In the genomic region with DNA sequence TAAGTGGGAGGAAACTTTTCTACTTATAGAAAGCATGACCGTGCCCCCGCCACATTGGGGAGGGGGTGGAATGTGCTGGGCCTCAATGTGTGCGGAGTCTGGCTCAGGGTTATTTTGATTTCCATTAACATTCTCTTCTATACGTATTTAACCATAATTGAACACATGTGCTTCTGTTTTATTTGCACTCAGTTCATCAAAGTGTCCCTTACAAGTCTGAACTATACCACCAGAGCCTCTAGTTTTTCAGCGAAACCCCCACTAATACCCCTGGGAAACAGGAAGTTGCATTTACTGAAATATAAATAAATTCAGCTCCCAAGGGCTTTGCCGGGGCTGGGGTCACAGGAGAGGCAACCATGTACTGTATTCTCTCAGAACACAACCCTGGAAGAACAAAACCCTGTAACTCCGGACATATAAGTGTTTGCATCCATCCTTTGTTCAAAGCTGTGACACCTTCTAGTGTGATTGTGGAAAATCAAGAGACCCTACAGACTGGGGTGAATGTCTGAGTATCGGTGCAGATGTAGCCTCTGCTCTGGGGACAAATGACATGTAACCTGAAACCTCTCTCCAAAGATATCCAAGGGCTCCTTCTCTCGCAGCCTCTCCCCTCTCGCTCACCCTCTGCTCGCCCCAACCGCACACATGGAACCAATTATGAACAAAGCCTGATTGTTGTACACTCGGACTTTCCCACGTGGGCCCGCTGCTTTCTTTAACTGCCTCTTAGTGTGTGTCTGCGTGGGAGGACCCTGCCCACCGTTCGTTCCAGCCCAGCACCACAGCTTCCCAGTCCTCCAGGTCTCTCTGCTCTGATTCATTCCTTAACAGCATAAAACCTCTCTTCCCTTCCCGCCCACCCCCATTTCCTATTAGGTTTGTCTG, we compare ENCODE assay signal across 9 mouse cellular contexts.
DNase-seq lines count a peak whose midpoint lies in the region; ATAC-seq lines count a peak whose summit lies in the region.
"Had no signal": no experiment of that assay in that cellular context is flagged by ENCODE, and none has a peak within 500 bp of the region (broad histone marks: within the 10 kb centered on the region; RNA-seq: fewer than 3 reads in every experiment).

No protein-coding gene starts in this region.

- H3K4me2 ChIP-seq in forebrain, embryonic 14.5 days (ENCODE audit: low read length) = peak overlapping the region; percentile 18; the same call in 1 of the 2 replicates
- H3K4me2 ChIP-seq in hindbrain, embryonic 16.5 days (ENCODE audit: low read length) = peak overlapping the region; percentile 47
- H3K4me2 ChIP-seq: liver, embryonic 15.5 days had no signal

- H3K9ac ChIP-seq in forebrain, embryonic 14.5 days (ENCODE audit: low read length) = no peak overlapping the region
- H3K9ac ChIP-seq in hindbrain, embryonic 16.5 days (ENCODE audit: low read depth, low read length) = peak overlapping the region; percentile 39; the same call in 1 of the 2 replicates
- H3K9ac ChIP-seq: liver, embryonic 15.5 days had no signal

- H3K4me3 ChIP-seq in forebrain, embryonic 14.5 days (ENCODE audit: low read depth, low read length) = no peak overlapping the region
- H3K4me3 ChIP-seq in hindbrain, embryonic 16.5 days (ENCODE audit: low read length) = no peak overlapping the region
- H3K4me3 ChIP-seq: liver, embryonic 15.5 days had no signal

- H3K36me3 ChIP-seq in forebrain, embryonic 14.5 days (ENCODE audit: control insufficient read depth, insufficient read depth, low read length) = no peaks in the 10 kb centered on the region
- no peaks in the 10 kb centered on the region for H3K36me3 ChIP-seq in hindbrain, embryonic 16.5 days (ENCODE audit: control insufficient read depth, insufficient read depth, low read length)
- H3K36me3 ChIP-seq: liver, embryonic 15.5 days had no signal

- peaks cover 20% of the 10 kb centered on the region for H3K4me1 ChIP-seq in forebrain, embryonic 14.5 days (ENCODE audit: control insufficient read depth, insufficient read depth, low read length)
- H3K4me1 ChIP-seq in hindbrain, embryonic 16.5 days (ENCODE audit: control insufficient read depth, insufficient read depth, low read depth, low read length) = peaks cover 24% of the 10 kb centered on the region
- H3K4me1 ChIP-seq: liver, embryonic 15.5 days had no signal

- DNase-seq in ovary, postnatal 10 days (ENCODE audit: low spot score) = peak; percentile 18
- no peak for DNase-seq in ovary, adult 18-20 months (ENCODE audit: low spot score)
- peak; percentile 59 for DNase-seq in forebrain, embryonic 14.5 days (ENCODE audit: low spot score)
- peak; percentile 87 for DNase-seq in neural tube, embryonic 10.5 days (ENCODE audit: extremely low spot score, low spot score)
- DNase-seq in spleen, adult 12 weeks (ENCODE audit: low spot score) = no peak
- no peak for DNase-seq in c-Kit-positive CD71-positive TER-119-positive erythroid progenitor cells, embryonic 14.5 days (ENCODE audit: low spot score)

- no peaks in the 10 kb centered on the region for H3K9me3 ChIP-seq in forebrain, embryonic 14.5 days (replicated peaks; ENCODE audit: control insufficient read depth, low read length)
- H3K9me3 ChIP-seq in hindbrain, embryonic 16.5 days (ENCODE audit: control insufficient read depth, low read length) = no peaks in the 10 kb centered on the region
- H3K9me3 ChIP-seq: liver, embryonic 15.5 days had no signal

- peak; percentile 56 for ATAC-seq in forebrain, embryonic 14.5 days
- ATAC-seq in hindbrain, embryonic 16.5 days = peak; percentile 29
- ATAC-seq in erythroblast, adult 5-6 weeks (replicated peaks; ENCODE audit: low FRiP score, poor library complexity, severe bottlenecking) = no peak

- H3K27ac ChIP-seq in forebrain, embryonic 14.5 days (ENCODE audit: low read depth, low read length) = no peak overlapping the region
- peak overlapping the region; percentile 50; the same call in 1 of the 2 replicates for H3K27ac ChIP-seq in hindbrain, embryonic 16.5 days (ENCODE audit: low read depth, low read length)
- H3K27ac ChIP-seq: liver, embryonic 15.5 days had no signal

- H3K27me3 ChIP-seq in forebrain, embryonic 14.5 days (replicated peaks; ENCODE audit: control insufficient read depth, insufficient read depth, low read length) = no peaks in the 10 kb centered on the region
- H3K27me3 ChIP-seq in hindbrain, embryonic 16.5 days (replicated peaks; ENCODE audit: control insufficient read depth, insufficient read depth, low read length) = no peaks in the 10 kb centered on the region

- 7% methylated on average over 19 of the region's 19 CpGs for WGBS in forebrain, embryonic 14.5 days
- 14% methylated on average over 19 of the region's 19 CpGs for WGBS in hindbrain, embryonic 16.5 days

Comparison
In these comparisons a context has a peak if more than half of its experiments do, and no peak if none do; other contexts are left out.
1. DNase-seq: peak in ovary, postnatal 10 days (single experiment), forebrain, embryonic 14.5 days (single experiment) and neural tube, embryonic 10.5 days (single experiment); none in ovary, adult 18-20 months (single experiment), spleen, adult 12 weeks (single experiment) and c-Kit-positive CD71-positive TER-119-positive erythroid progenitor cells, embryonic 14.5 days (single experiment).